Mouse (Mus musculus) midbrain, embryonic 15.5 days (tissue): ENCODE measurements at regions not wholly inside any gene's neighbourhood (a gene's known extent, or its start where the extent isn't known, plus 50 kb on each side); places are given as distances from the start of the nearest gene placed in this dataset.
A peak's percentile ranks its signal among the peaks of the same experiment; 100 is the strongest.

Experiments used
- ATAC-seq: fragments of 200-750 bp; cut with Nextera tagmentation; replicated peaks from 2 replicates; pipeline ENCODE4 v1.8.0; 2017; ENCODE audit warnings: moderate TSS enrichment
- H3K27ac ChIP-seq: fragments of 300-500 bp; sonication (generic); 2 replicates; pipeline ENCODE4 v1.5.1; 2015; ENCODE audit warnings: mild to moderate bottlenecking, inconsistent platforms
- H3K27me3 ChIP-seq: fragments of 300-500 bp; sonication (generic); replicated peaks from 2 replicates; pipeline ENCODE4 v1.6.1; 2015; ENCODE audit warnings: inconsistent platforms
- H3K36me3 ChIP-seq: fragments of 300-500 bp; sonication (generic); replicated peaks from 2 replicates; pipeline ENCODE4 v1.6.1; 2015; ENCODE audit warnings: inconsistent platforms
- H3K4me1 ChIP-seq: fragments of 300-500 bp; sonication (generic); 2 replicates; pipeline ENCODE4 v1.6.1; 2015; ENCODE audit warnings: inconsistent platforms
- H3K4me2 ChIP-seq: fragments of 300-500 bp; sonication (generic); 2 replicates; pipeline ENCODE4 v1.6.1; 2015; ENCODE audit warnings: inconsistent platforms, mild to moderate bottlenecking, moderate library complexity
- H3K4me3 ChIP-seq: fragments of 300-500 bp; sonication (generic); 2 replicates; pipeline ENCODE4 v1.5.1; 2015; ENCODE audit warnings: mild to moderate bottlenecking, inconsistent platforms
- H3K9ac ChIP-seq: fragments of 300-500 bp; sonication (generic); 2 replicates; pipeline ENCODE4 v1.6.1; 2015; ENCODE audit warnings: mild to moderate bottlenecking, inconsistent platforms
- H3K9me3 ChIP-seq: fragments of 300-500 bp; sonication (generic); 2 replicates; pipeline ENCODE4 v1.6.1; 2016; ENCODE audit warnings: inconsistent platforms
- WGBS: fragments of 180-500 bp; shearing (Covaris S2); methylation state at CpG from one replicate; pipeline ENCODE4 v1.1.7; 2015; ENCODE audit warnings: mixed read lengths; 5-methylcytosine and 5-hydroxymethylcytosine counted together

- no peak for ATAC-seq
- Histone ChIP-seq H3K27me3 (no peaks in the 10 kb centered on the region), H3K4me1 (no peaks in the 10 kb centered on the region), H3K9ac (no peak overlapping the region), H3K4me3 (no peak overlapping the region), H3K36me3 (no peaks in the 10 kb centered on the region), H3K9me3 (no peaks in the 10 kb centered on the region), H3K4me2 (no peak overlapping the region), H3K27ac (no peak overlapping the region)
- WGBS = 93% methylated on average over 6 of the region's 6 CpGs
Observed at GRCm38 (mm10) chr1:164564847-164565246, 106.7 kb upstream of the Atp1b1 start.

GRCm38 (mm10) chr1:164559546-164560228 lies 101.5 kb upstream of the Atp1b1 start:
- Histone ChIP-seq H3K9me3 (no peaks in the 10 kb centered on the region), H3K4me2 (no peak overlapping the region), H3K4me1 (no peaks in the 10 kb centered on the region), H3K27ac (no peak overlapping the region), H3K4me3 (no peak overlapping the region), H3K9ac (no peak overlapping the region), H3K36me3 (no peaks in the 10 kb centered on the region), H3K27me3 (no peaks in the 10 kb centered on the region)
- no peak for ATAC-seq
- 92% methylated on average over 4 of the region's 4 CpGs for WGBS

- peak; percentile 90 for ATAC-seq
- no peak overlapping the region for H3K27ac ChIP-seq
- WGBS = 44% methylated on average over 4 of the region's 4 CpGs
Observed at GRCm38 (mm10) chr1:164552658-164553057, 94.5 kb upstream of the Atp1b1 start.

GRCm38 (mm10) chr1:164551019-164551418 lies 92.9 kb upstream of the Atp1b1 start:
- no peak overlapping the region for H3K4me3 ChIP-seq
- ATAC-seq = no peak
- 74% methylated on average over 2 of the region's 2 CpGs for WGBS
- no peak overlapping the region for H3K9ac ChIP-seq
- H3K9me3 ChIP-seq = no peaks in the 10 kb centered on the region
- H3K27ac ChIP-seq = no peak overlapping the region
- H3K4me2 ChIP-seq = no peak overlapping the region
- no peaks in the 10 kb centered on the region for H3K27me3 ChIP-seq
- no peaks in the 10 kb centered on the region for H3K36me3 ChIP-seq
- no peaks in the 10 kb centered on the region; the same call in 1 of the 2 replicates for H3K4me1 ChIP-seq

More at GRCm38 (mm10) chr1:164552658-164553057, 94.5 kb upstream of the Atp1b1 start:
- Histone ChIP-seq H3K36me3 (no peaks in the 10 kb centered on the region), H3K4me2 (no peak overlapping the region), H3K4me3 (no peak overlapping the region), H3K27me3 (no peaks in the 10 kb centered on the region), H3K9me3 (no peaks in the 10 kb centered on the region), H3K4me1 (no peaks in the 10 kb centered on the region; the same call in 1 of the 2 replicates), H3K9ac (no peak overlapping the region)

GRCm38 (mm10) chr1:164550596-164550995 lies 92.4 kb upstream of the Atp1b1 start:
- 86% methylated on average over 3 of the region's 3 CpGs for WGBS
- H3K4me1 ChIP-seq = no peaks in the 10 kb centered on the region; the same call in 1 of the 2 replicates

GRCm38 (mm10) chr1:164548071-164548470 lies 89.9 kb upstream of the Atp1b1 start:
- H3K27ac ChIP-seq = no peak overlapping the region
- H3K9ac ChIP-seq = no peak overlapping the region
- H3K27me3 ChIP-seq = no peaks in the 10 kb centered on the region
- no peaks in the 10 kb centered on the region for H3K36me3 ChIP-seq
- no peak for ATAC-seq
- H3K4me1 ChIP-seq = no peaks in the 10 kb centered on the region; the same call in 1 of the 2 replicates
- WGBS = 72% methylated on average over 8 of the region's 8 CpGs
- H3K4me3 ChIP-seq = no peak overlapping the region
- no peaks in the 10 kb centered on the region for H3K9me3 ChIP-seq
- H3K4me2 ChIP-seq = no peak overlapping the region

More at GRCm38 (mm10) chr1:164550596-164550995, 92.4 kb upstream of the Atp1b1 start:
- Histone ChIP-seq H3K9me3 (no peaks in the 10 kb centered on the region), H3K4me3 (no peak overlapping the region), H3K4me2 (no peak overlapping the region), H3K27me3 (no peaks in the 10 kb centered on the region), H3K9ac (no peak overlapping the region), H3K36me3 (no peaks in the 10 kb centered on the region), H3K27ac (no peak overlapping the region)
- no peak for ATAC-seq

- ATAC-seq = no peak
Observed at GRCm38 (mm10) chr1:164545843-164546242, 87.7 kb upstream of the Atp1b1 start.

GRCm38 (mm10) chr1:164543045-164543803 lies 85.1 kb upstream of the Atp1b1 start:
- no peaks in the 10 kb centered on the region for H3K4me1 ChIP-seq
- no peak overlapping the region for H3K9ac ChIP-seq
- no peak overlapping the region for H3K27ac ChIP-seq
- WGBS = 85% methylated on average over 9 of the region's 9 CpGs
- no peaks in the 10 kb centered on the region for H3K36me3 ChIP-seq
- H3K4me2 ChIP-seq = no peak overlapping the region
- H3K9me3 ChIP-seq = no peaks in the 10 kb centered on the region
- no peak for ATAC-seq
- H3K27me3 ChIP-seq = no peaks in the 10 kb centered on the region
- no peak overlapping the region for H3K4me3 ChIP-seq

More at GRCm38 (mm10) chr1:164545843-164546242, 87.7 kb upstream of the Atp1b1 start:
- WGBS = 85% methylated on average over 4 of the region's 4 CpGs
- H3K9me3 ChIP-seq = no peaks in the 10 kb centered on the region
- H3K9ac ChIP-seq = no peak overlapping the region
- H3K4me1 ChIP-seq = no peaks in the 10 kb centered on the region
- no peaks in the 10 kb centered on the region for H3K36me3 ChIP-seq
- H3K4me2 ChIP-seq = no peak overlapping the region
- no peak overlapping the region for H3K27ac ChIP-seq
- no peaks in the 10 kb centered on the region for H3K27me3 ChIP-seq
- no peak overlapping the region for H3K4me3 ChIP-seq

- H3K4me2 ChIP-seq = no peak overlapping the region
- no peak for ATAC-seq
- no peak overlapping the region for H3K27ac ChIP-seq
- no peak overlapping the region for H3K9ac ChIP-seq
- H3K36me3 ChIP-seq = no peaks in the 10 kb centered on the region
- 75% methylated on average over 1 of the region's 1 CpGs for WGBS
- no peaks in the 10 kb centered on the region for H3K4me1 ChIP-seq
- no peaks in the 10 kb centered on the region for H3K27me3 ChIP-seq
- H3K4me3 ChIP-seq = no peak overlapping the region
- no peaks in the 10 kb centered on the region for H3K9me3 ChIP-seq
Observed at GRCm38 (mm10) chr1:164541711-164542110, 83.6 kb upstream of the Atp1b1 start.

GRCm38 (mm10) chr1:164538304-164539043 lies 80.3 kb upstream of the Atp1b1 start:
- Histone ChIP-seq H3K4me3 (no peak overlapping the region), H3K27me3 (no peaks in the 10 kb centered on the region), H3K9ac (no peak overlapping the region), H3K4me1 (no peaks in the 10 kb centered on the region), H3K36me3 (no peaks in the 10 kb centered on the region), H3K27ac (no peak overlapping the region), H3K9me3 (no peaks in the 10 kb centered on the region), H3K4me2 (no peak overlapping the region)
- no peak for ATAC-seq
- WGBS = 85% methylated on average over 5 of the region's 5 CpGs

- Histone ChIP-seq H3K9me3 (no peaks in the 10 kb centered on the region), H3K4me1 (no peaks in the 10 kb centered on the region), H3K4me3 (no peak overlapping the region), H3K9ac (no peak overlapping the region), H3K4me2 (no peak overlapping the region), H3K36me3 (no peaks in the 10 kb centered on the region), H3K27me3 (no peaks in the 10 kb centered on the region), H3K27ac (no peak overlapping the region)
- 90% methylated on average over 7 of the region's 7 CpGs for WGBS
- no peak for ATAC-seq
Observed at GRCm38 (mm10) chr1:164537324-164537948, 79.3 kb upstream of the Atp1b1 start.

- Histone ChIP-seq H3K36me3 (no peaks in the 10 kb centered on the region), H3K4me2 (no peak overlapping the region), H3K4me3 (no peak overlapping the region), H3K9me3 (no peaks in the 10 kb centered on the region), H3K4me1 (no peaks in the 10 kb centered on the region), H3K9ac (no peak overlapping the region), H3K27ac (no peak overlapping the region), H3K27me3 (no peaks in the 10 kb centered on the region)
- 80% methylated on average over 5 of the region's 5 CpGs for WGBS
- no peak for ATAC-seq
Observed at GRCm38 (mm10) chr1:164532196-164532595, 74.0 kb upstream of the Atp1b1 start.
